Mouse (Mus musculus) heart, embryonic 10.5 days (tissue): ENCODE results near the gene Rhbg. TPM values are rescaled to one million over a fixed set of nuclear protein-coding genes. Genes with fewer than 3 reads are reported as not detected.

Source experiments
- DNase-seq: peaks from one replicate; pipeline ENCODE4 v3.0.0-alpha.2; 2017; ENCODE audit warnings: low spot score
- H3K27ac ChIP-seq: fragments of 300-500 bp; sonication (generic); 2 replicates; pipeline ENCODE4 v1.5.1; 2016; ENCODE audit warnings: mild to moderate bottlenecking
- H3K27me3 ChIP-seq: fragments of 300-500 bp; sonication (generic); 2 replicates; pipeline ENCODE4 v1.6.1; 2016; ENCODE audit warnings: mild to moderate bottlenecking; ENCODE audit not compliant: poor library complexity, insufficient read depth, severe bottlenecking
- H3K36me3 ChIP-seq: fragments of 300-500 bp; sonication (generic); 2 replicates; pipeline ENCODE4 v1.6.1; 2016; ENCODE audit warnings: mild to moderate bottlenecking, moderate library complexity
- H3K4me1 ChIP-seq: fragments of 300-500 bp; sonication (generic); 2 replicates; pipeline ENCODE4 v1.6.1; 2016; ENCODE audit warnings: mild to moderate bottlenecking
- H3K4me3 ChIP-seq: fragments of 300-500 bp; sonication (generic); 2 replicates; pipeline ENCODE4 v1.5.1; 2016; ENCODE audit warnings: mild to moderate bottlenecking, moderate library complexity
- H3K9me3 ChIP-seq: fragments of 300-500 bp; sonication (generic); 2 replicates; pipeline ENCODE4 v1.6.1; 2016; ENCODE audit warnings: mild to moderate bottlenecking, moderate library complexity
- WGBS: fragments of 180-500 bp; shearing (Covaris S2); methylation state at CpG from one replicate; pipeline ENCODE4 v1.1.7; 2016; 5-methylcytosine and 5-hydroxymethylcytosine counted together
- polyA plus RNA-seq: library from polyadenylated mRNA; unstranded; fragments of >200 nt; fragmentation: Nextera tagmentation; extraction: Ambion mirVana; gene quantifications from 2 replicates; pipeline ENCODE4 v1.2.1, GENCODE M21; 2016

Gene Rhbg
- polyA plus RNA-seq, 1 experiment from 2014 or later: 8.2 TPM

DNA sequence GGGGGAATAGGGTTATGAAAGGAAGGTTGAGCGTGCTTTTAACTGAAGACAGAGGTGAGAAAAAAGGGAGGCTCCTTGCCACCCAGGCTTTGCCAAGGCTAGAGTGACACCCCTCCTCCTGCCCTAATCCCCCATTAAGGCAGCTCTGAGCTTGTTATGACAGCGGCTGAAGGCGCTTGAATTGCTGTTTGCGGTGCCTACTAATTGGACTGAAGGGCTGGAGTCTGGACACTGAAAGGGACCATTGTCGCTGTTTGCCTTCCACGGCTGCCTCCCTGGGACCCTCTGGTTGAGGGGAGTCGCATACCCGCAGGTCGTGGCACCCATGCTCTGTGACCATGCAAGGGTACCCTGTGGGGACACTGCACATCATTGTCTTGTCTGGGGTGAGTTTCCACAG, 34.6 kb downstream of the Rhbg start:
- no peak overlapping the region for H3K27ac ChIP-seq
- H3K9me3 ChIP-seq: no peaks in the 10 kb centered on the region
- no peak for DNase-seq

DNA sequence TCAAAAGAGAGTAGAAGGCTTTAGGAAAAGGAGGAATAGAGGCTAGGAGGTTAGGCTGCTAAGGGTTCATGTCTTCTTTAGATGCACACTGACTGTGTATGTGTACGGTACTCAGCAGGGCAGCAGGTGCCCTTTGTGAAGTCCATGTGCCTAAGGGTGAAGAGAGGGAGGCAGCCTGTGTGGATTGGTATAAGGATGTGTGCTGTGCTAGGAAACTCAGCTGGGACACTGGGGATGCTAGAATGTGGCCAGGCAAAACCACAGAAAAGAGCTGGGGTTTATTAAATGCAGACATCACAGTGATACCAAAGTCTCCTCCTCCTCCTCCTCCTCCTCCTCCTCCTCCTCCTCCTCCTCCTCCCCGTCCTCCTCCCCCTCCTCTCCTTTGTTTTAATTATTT, 36.8 kb downstream of the Rhbg start:
- WGBS: 55% methylated on average over 1 of the region's 2 CpGs

More for the DNA sequence above, 34.6 kb downstream of the Rhbg start:
- Histone ChIP-seq H3K27me3 (peaks cover 99% of the 10 kb centered on the region), H3K4me1 (peaks cover 10% of the 10 kb centered on the region), H3K4me3 (no peak overlapping the region), H3K36me3 (no peaks in the 10 kb centered on the region)
- WGBS: 22% methylated on average over 9 of the region's 9 CpGs

DNA sequence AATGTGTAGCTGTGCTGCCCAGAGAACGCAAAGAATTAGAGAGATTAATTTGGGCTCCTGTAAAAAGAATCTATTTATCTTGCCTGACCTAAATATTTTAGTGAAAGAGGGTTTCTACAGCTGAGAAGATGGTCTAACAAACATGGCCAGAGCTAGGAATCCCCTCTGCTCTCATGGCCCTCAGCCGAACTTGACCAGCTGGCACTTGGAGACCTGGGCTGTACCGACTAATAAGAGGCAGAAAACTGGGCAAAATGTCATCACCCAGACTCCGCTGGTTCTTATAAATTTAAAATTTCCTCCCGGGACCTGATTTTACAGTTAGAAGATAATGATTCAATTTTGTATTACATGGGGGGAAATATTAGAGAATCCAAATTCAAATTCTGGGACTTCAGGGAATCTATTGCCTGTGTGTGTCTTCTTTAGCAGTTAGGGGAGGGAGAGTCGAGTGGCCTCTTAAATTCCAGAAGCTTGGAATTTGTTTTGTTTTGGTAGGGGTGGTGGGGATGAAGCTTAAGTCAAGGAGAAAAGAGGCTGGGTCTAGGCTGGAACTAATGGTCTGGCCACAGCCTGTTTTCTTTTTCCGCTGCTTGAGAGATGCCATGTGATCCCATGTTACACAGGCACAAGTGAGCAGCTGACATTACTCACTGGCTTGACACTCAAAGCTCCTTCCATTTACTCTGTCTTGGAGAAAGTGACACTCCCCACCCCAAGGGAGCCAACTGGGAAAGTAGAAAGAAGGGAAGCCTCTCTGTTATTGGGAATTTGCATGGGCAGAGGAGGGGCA, 37.8 kb downstream of the Rhbg start:
- Histone ChIP-seq H3K9me3 (no peaks in the 10 kb centered on the region), H3K27ac (no peak overlapping the region), H3K27me3 (peaks cover 100% of the 10 kb centered on the region), H3K36me3 (no peaks in the 10 kb centered on the region), H3K4me1 (peaks cover 20% of the 10 kb centered on the region), H3K4me3 (no peak overlapping the region)
- WGBS: 10% methylated on average over 7 of the region's 7 CpGs
- no peak for DNase-seq

More for the DNA sequence above, 36.8 kb downstream of the Rhbg start:
- Histone ChIP-seq H3K9me3 (no peaks in the 10 kb centered on the region), H3K4me1 (peaks cover 20% of the 10 kb centered on the region), H3K36me3 (no peaks in the 10 kb centered on the region), H3K27me3 (peaks cover 99% of the 10 kb centered on the region), H3K27ac (no peak overlapping the region), H3K4me3 (no peak overlapping the region)
- DNase-seq: no peak

DNA sequence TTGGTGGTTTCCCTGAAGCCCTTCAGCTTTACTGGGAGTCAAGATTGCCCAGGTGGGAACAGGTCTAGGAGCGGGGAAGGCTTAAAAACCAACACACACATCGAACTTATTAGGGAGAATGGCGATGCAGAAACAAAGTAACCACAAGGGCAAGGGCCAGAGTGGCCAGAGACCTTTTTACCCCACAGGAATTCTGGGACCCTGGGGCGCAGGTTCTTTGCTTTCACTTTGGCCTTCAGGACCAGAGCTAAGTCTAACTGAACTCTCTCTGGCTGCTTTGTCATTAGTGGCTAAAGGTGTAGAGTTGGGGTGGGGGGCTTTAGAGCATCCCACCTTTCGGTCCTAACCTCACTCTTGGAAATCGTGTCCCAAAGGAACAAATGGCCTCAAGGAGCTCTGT, 38.4 kb downstream of the Rhbg start:
- 3% methylated on average over 6 of the region's 6 CpGs for WGBS
- no peak for DNase-seq
- H3K9me3 ChIP-seq: no peaks in the 10 kb centered on the region
- peaks cover 100% of the 10 kb centered on the region for H3K27me3 ChIP-seq
- peaks cover 20% of the 10 kb centered on the region for H3K4me1 ChIP-seq
- H3K36me3 ChIP-seq: no peaks in the 10 kb centered on the region
- H3K27ac ChIP-seq: no peak overlapping the region
- peak overlapping the region; percentile 48; the same call in 1 of the 2 replicates for H3K4me3 ChIP-seq

DNA sequence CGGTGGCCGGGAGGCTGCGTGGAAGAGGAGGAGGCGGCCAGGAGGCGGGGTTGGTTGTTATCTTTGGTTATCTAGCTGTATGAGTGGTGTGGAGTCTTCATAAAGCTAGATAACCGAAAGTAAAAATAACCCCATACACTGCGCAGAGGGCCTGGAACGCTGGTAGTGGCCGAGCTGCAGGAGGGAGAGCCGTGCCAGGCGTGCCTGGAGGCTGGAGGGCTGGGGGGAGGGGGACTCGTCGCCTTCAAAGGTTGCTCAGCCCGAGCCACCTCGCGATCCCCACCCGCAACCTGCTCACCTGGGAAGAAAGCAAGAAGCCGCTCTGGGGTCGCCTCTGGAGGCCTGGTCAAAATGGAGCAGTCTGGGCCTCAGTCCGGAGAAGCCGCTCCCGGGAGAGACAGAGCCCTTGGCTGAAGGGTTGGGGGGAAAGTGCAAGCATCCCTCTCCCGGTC, 38.9 kb downstream of the Rhbg start:
- under 1% methylated on average over 23 of the region's 23 CpGs for WGBS
- Histone ChIP-seq H3K4me3 (peak overlapping the region; percentile 48), H3K36me3 (no peaks in the 10 kb centered on the region), H3K27me3 (peaks cover 100% of the 10 kb centered on the region), H3K9me3 (no peaks in the 10 kb centered on the region), H3K27ac (no peak overlapping the region), H3K4me1 (peaks cover 20% of the 10 kb centered on the region)
- DNase-seq: no peak

DNA sequence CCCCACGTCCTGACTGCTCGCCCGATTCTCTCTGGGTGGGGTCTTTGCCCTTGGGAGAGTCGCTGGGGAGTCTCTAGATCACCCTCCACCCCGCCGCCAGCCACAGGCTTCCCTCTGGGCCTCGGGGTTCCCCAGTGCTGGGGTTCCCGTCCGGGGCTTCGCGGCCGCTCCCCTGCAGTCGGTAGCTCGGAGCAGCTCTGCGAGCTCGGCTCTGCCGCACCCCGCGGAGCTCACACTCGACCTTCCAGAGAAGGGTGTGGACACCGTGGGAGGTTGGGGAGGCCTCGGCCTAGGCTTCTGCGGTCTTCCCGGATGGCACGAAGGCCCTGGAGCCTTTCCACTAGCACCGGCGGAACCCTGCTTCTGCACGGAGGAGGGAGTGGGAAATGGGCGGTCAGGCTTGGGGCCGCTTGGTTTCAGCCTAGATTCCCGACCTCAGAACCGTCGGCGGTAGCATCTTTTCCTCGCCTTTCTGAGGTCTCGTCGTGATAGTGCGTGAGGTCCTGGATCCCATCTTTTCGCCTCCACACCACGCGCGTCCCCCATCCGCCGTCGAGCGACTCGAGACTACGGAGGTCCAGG, 39.4 kb downstream of the Rhbg start:
- no peak overlapping the region for H3K27ac ChIP-seq
- under 1% methylated on average over 48 of the region's 48 CpGs for WGBS

DNA sequence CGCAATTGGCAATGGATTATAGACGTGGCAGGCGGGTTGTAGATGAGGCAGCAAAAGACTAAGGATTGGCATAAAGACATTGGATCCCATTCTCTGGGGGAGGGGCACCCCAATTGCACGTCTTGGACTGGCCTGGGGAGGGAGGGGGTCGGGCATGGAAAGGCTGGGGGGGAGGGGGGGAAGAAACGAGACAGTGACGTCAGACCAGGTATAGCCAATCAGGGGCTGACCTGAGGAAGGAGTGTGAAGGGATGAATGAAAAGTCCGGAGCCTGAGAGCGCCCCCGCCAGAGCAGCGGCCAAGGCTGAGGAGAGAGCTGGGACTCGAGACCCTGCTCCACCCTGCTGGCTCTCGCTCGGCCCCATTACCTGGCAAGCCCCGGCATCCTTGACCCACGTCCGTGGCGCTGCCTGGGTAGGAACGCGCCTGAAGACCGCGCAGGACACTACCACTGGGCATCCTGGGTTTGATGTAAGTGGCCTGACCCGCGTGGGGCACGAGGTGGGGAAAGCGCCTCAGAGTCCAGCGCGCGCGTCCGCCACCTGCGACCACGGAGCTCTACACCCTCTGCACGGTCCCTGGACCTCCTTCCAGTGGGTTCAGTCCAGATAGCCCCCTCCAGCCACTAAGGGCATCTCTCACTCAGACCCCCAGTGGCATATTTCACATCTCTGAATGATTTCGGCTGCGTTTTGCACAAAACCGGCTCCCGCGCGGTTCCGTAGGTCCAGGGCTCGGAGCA, 40.1 kb downstream of the Rhbg start:
- peaks cover 100% of the 10 kb centered on the region for H3K27me3 ChIP-seq
- WGBS: 2% methylated on average over 40 of the region's 42 CpGs
- peak overlapping the region; percentile 48; the same call in 1 of the 2 replicates for H3K4me3 ChIP-seq
- DNase-seq: no peak
- H3K27ac ChIP-seq: no peak overlapping the region
- H3K9me3 ChIP-seq: no peaks in the 10 kb centered on the region
- peaks cover 20% of the 10 kb centered on the region for H3K4me1 ChIP-seq
- no peaks in the 10 kb centered on the region for H3K36me3 ChIP-seq

More for the DNA sequence above, 39.4 kb downstream of the Rhbg start:
- no peaks in the 10 kb centered on the region for H3K36me3 ChIP-seq
- peaks cover 20% of the 10 kb centered on the region for H3K4me1 ChIP-seq
- peaks cover 100% of the 10 kb centered on the region for H3K27me3 ChIP-seq
- H3K9me3 ChIP-seq: no peaks in the 10 kb centered on the region
- H3K4me3 ChIP-seq: peak overlapping the region; percentile 48
- no peak for DNase-seq

DNA sequence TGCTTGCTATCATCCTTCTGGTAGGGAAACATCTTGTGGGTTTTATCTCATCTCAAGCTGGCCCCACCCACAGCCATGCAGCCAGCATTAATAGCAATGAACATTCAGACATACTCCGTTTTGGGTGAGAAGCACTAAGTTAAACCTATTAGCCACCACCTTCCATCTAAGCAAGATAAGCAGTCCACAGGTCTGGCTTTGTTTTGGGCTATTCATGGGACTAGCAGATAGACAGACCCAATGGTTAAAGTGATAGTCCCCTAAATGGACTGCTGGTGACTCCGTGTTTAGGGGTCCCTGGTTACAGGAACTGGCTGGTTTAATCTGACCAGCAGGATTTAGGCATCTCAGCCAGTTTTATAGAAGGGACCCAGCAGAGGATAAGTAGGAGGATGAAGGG, 41.5 kb downstream of the Rhbg start:
- Histone ChIP-seq H3K9me3 (no peaks in the 10 kb centered on the region), H3K27ac (no peak overlapping the region), H3K27me3 (peaks cover 100% of the 10 kb centered on the region), H3K36me3 (no peaks in the 10 kb centered on the region), H3K4me1 (peaks cover 20% of the 10 kb centered on the region), H3K4me3 (no peak overlapping the region)
- no peak for DNase-seq
- WGBS: 4% methylated on average over 2 of the region's 2 CpGs

DNA sequence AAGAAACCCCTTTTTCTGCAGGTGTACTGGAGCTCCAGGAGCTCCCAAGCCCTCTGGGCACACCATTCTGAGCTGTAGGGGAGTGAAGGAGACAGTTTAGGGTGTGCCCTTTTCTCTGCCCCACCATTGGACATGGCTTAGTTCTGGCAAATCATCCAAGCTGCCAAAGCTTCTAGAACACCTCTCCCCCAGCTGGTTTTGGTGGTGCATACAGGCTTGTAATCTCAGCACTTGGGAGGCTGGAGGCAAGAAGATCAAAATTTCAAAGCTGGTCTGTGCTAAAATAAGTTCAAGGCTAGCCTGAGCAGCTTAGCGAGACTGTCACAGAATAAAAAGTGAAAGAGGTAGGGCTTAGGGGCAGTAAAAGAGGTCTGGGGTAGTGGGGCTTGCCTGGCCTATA, 42.2 kb downstream of the Rhbg start:
- H3K4me1 ChIP-seq: peaks cover 20% of the 10 kb centered on the region
- no peak for DNase-seq
- no peak overlapping the region for H3K27ac ChIP-seq
- no peak overlapping the region for H3K4me3 ChIP-seq
- H3K27me3 ChIP-seq: peaks cover 100% of the 10 kb centered on the region
- no peaks in the 10 kb centered on the region for H3K36me3 ChIP-seq
- whole genome bisulfite sequencing: 15% methylated on average over 1 of the region's 1 CpGs
- H3K9me3 ChIP-seq: no peaks in the 10 kb centered on the region

DNA sequence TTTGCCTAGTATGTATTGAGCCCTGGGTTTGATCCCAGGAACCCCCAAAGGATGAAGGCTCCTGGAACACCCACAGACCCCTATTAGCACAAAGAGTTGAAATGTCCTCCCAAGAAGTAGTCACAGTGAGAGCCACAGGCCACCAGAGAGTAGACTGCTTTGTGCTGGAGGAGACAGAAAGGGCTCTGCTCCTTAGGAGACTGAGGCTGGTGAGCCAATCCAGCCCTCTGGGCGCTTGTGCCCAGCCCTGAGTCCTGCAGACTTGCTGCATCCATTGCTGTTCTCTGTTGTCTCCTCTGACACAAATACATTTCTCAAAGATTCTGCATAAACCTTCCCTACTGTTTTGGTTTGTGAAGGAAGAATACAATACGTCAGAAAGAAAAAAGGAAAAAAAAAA, 43.6 kb downstream of the Rhbg start:
- WGBS: 13% methylated on average over 2 of the region's 2 CpGs
- no peaks in the 10 kb centered on the region for H3K36me3 ChIP-seq
- DNase-seq: no peak
- peaks cover 100% of the 10 kb centered on the region for H3K27me3 ChIP-seq
- H3K9me3 ChIP-seq: no peaks in the 10 kb centered on the region
- no peak overlapping the region for H3K4me3 ChIP-seq
- peaks cover 19% of the 10 kb centered on the region for H3K4me1 ChIP-seq
- no peak overlapping the region for H3K27ac ChIP-seq

DNA sequence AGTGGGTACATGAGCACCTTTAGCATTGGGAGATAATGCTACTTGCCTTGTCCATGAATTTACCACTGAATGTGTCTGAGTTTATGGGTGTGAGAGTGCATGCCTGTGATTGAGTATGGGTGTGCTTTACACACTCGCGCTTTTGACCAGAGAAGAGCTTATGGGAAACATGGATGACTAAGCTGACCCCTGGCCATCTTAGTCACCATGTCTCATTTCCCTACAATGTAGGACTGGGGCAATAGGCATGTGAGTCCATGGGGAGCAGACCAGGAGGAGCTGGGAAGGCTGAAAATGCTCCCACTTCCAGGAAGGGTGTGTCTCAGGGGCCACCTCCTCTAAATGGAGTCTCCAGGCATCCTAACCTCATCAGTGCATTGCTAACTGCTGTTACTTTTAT, 44.4 kb downstream of the Rhbg start:
- Histone ChIP-seq H3K36me3 (no peaks in the 10 kb centered on the region), H3K9me3 (no peaks in the 10 kb centered on the region), H3K27ac (no peak overlapping the region), H3K27me3 (peaks cover 100% of the 10 kb centered on the region), H3K4me1 (peaks cover 11% of the 10 kb centered on the region), H3K4me3 (no peak overlapping the region)
- no peak for DNase-seq
- WGBS: 29% methylated on average over 2 of the region's 2 CpGs

DNA sequence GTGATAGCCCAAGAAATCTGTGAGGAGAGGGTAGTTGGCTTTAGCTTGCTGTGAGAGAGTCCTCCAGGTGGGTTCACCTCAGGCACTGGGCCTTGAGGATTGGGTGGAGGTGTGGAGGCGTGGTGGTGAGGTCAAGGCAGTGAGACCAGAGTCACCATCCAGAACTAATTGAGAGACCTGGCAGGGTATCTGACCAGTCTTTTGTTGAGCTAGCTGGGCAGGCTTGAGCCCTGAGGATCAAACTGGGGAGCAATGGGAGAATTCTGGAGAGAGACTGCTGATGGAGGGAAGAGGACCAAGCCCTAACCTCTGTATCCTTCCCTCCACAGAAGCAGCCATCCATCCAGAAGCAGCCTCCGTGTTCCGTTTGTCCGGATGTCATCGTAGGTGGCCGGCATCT, 45.2 kb downstream of the Rhbg start:
- 3% methylated on average over 6 of the region's 6 CpGs for WGBS
- H3K27ac ChIP-seq: no peak overlapping the region

DNA sequence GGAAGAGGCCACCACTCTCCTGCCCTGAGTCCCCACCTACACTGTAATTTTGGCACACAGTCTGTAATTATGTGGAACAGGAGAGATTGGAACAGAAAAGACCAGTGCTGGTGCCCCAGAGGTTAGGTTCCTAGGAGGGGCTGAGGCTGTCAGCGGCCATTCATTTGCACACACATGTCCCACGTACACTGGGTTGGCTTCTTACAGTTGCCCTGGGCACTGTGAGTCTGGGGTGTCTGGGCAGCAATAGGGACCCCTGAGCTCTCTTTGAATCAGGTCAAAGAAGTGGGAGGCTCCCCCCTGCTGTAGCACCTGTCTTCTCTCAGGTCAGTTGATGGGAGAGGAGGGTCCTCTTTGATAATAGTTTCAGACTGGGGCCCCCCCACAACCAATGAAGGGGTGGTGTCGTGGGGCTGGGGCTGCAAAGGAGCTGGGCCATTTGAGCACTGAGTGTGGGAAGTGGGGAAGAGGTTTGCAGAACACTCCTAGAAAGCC, 46.2 kb downstream of the Rhbg start:
- no peaks in the 10 kb centered on the region; the same call in 1 of the 2 replicates for H3K4me1 ChIP-seq
- H3K27me3 ChIP-seq: peaks cover 100% of the 10 kb centered on the region
- WGBS: 3% methylated on average over 3 of the region's 3 CpGs
- no peak overlapping the region for H3K27ac ChIP-seq
- no peak overlapping the region for H3K4me3 ChIP-seq
- no peaks in the 10 kb centered on the region for H3K36me3 ChIP-seq
- H3K9me3 ChIP-seq: no peaks in the 10 kb centered on the region
- no peak for DNase-seq

More for the DNA sequence above, 45.2 kb downstream of the Rhbg start:
- no peak for DNase-seq
- Histone ChIP-seq H3K27me3 (peaks cover 100% of the 10 kb centered on the region), H3K4me3 (no peak overlapping the region), H3K4me1 (peaks cover 3% of the 10 kb centered on the region; the same call in 1 of the 2 replicates), H3K9me3 (no peaks in the 10 kb centered on the region), H3K36me3 (no peaks in the 10 kb centered on the region)
